Mouse (Mus musculus): Measurements from ENCODE around the gene D330020A13Rik. TPM values are rescaled to one million over a fixed set of nuclear protein-coding genes. Genes with fewer than 3 reads are reported as not detected.

The D330020A13Rik gene
- polyA plus RNA-seq, 1 experiment from 2014 or later, result not detected

GRCm38 (mm10) chr6:120309787-120310186 lies 15.6 kb downstream of the D330020A13Rik start:
- 46% methylated on average over 3 of the region's 3 CpGs for WGBS
- no peak for ATAC-seq (ENCODE audit: low read depth)
- no peak overlapping the region for H3K27ac ChIP-seq (ENCODE audit: low read depth, low read length)

GRCm38 (mm10) chr6:120312443-120312842 lies 18.3 kb downstream of the D330020A13Rik start:
- no peak for ATAC-seq (ENCODE audit: low read depth)
- 82% methylated on average over 5 of the region's 5 CpGs for WGBS
- Histone ChIP-seq H3K27me3 (ENCODE audit: control insufficient read depth, insufficient read depth, low read length) (no peaks in the 10 kb centered on the region), H3K27ac (ENCODE audit: low read depth, low read length) (no peak overlapping the region), H3K9ac (replicated peaks; ENCODE audit: low read depth, low read length) (no peak overlapping the region), H3K4me3 (ENCODE audit: low read depth, low read length) (no peak overlapping the region), H3K4me2 (ENCODE audit: low read depth, low read length) (no peak overlapping the region), H3K4me1 (ENCODE audit: control insufficient read depth, insufficient read depth, low read length) (no peaks in the 10 kb centered on the region), H3K9me3 (ENCODE audit: control insufficient read depth, low read length) (no peaks in the 10 kb centered on the region), H3K36me3 (ENCODE audit: control insufficient read depth, insufficient read depth, low read length) (no peaks in the 10 kb centered on the region)

More at GRCm38 (mm10) chr6:120309787-120310186, 15.6 kb downstream of the D330020A13Rik start:
- H3K4me2 ChIP-seq (ENCODE audit: low read depth, low read length), result no peak overlapping the region
- H3K4me3 ChIP-seq (ENCODE audit: low read depth, low read length), result no peak overlapping the region
- H3K27me3 ChIP-seq (ENCODE audit: control insufficient read depth, insufficient read depth, low read length), result no peaks in the 10 kb centered on the region
- no peaks in the 10 kb centered on the region for H3K36me3 ChIP-seq (ENCODE audit: control insufficient read depth, insufficient read depth, low read length)
- no peaks in the 10 kb centered on the region for H3K9me3 ChIP-seq (ENCODE audit: control insufficient read depth, low read length)
- no peaks in the 10 kb centered on the region for H3K4me1 ChIP-seq (ENCODE audit: control insufficient read depth, insufficient read depth, low read length)
- H3K9ac ChIP-seq (replicated peaks; ENCODE audit: low read depth, low read length), result no peak overlapping the region

- H3K4me3 ChIP-seq (ENCODE audit: low read depth, low read length), result no peak overlapping the region
- no peaks in the 10 kb centered on the region for H3K36me3 ChIP-seq (ENCODE audit: control insufficient read depth, insufficient read depth, low read length)
- 50% methylated on average over 11 of the region's 11 CpGs for WGBS
- ATAC-seq (ENCODE audit: low read depth), result no peak
- no peaks in the 10 kb centered on the region for H3K27me3 ChIP-seq (ENCODE audit: control insufficient read depth, insufficient read depth, low read length)
- H3K4me2 ChIP-seq (ENCODE audit: low read depth, low read length), result no peak overlapping the region
- H3K9ac ChIP-seq (replicated peaks; ENCODE audit: low read depth, low read length), result no peak overlapping the region
- no peaks in the 10 kb centered on the region for H3K4me1 ChIP-seq (ENCODE audit: control insufficient read depth, insufficient read depth, low read length)
- no peak overlapping the region for H3K27ac ChIP-seq (ENCODE audit: low read depth, low read length)
- H3K9me3 ChIP-seq (ENCODE audit: control insufficient read depth, low read length), result no peaks in the 10 kb centered on the region
These were observed 24.3 kb downstream of the D330020A13Rik start for GRCm38 (mm10) chr6:120318303-120318940.

GRCm38 (mm10) chr6:120319129-120319528 lies 25.0 kb downstream of the D330020A13Rik start:
- WGBS, result 91% methylated on average over 9 of the region's 9 CpGs
- no peak overlapping the region for H3K9ac ChIP-seq (replicated peaks; ENCODE audit: low read depth, low read length)
- H3K27ac ChIP-seq (ENCODE audit: low read depth, low read length), result no peak overlapping the region
- no peaks in the 10 kb centered on the region for H3K36me3 ChIP-seq (ENCODE audit: control insufficient read depth, insufficient read depth, low read length)
- no peaks in the 10 kb centered on the region for H3K9me3 ChIP-seq (ENCODE audit: control insufficient read depth, low read length)
- no peak overlapping the region for H3K4me3 ChIP-seq (ENCODE audit: low read depth, low read length)
- no peaks in the 10 kb centered on the region for H3K4me1 ChIP-seq (ENCODE audit: control insufficient read depth, insufficient read depth, low read length)
- ATAC-seq (ENCODE audit: low read depth), result no peak
- no peaks in the 10 kb centered on the region for H3K27me3 ChIP-seq (ENCODE audit: control insufficient read depth, insufficient read depth, low read length)
- no peak overlapping the region for H3K4me2 ChIP-seq (ENCODE audit: low read depth, low read length)

GRCm38 (mm10) chr6:120320369-120320768 lies 26.2 kb downstream of the D330020A13Rik start:
- Histone ChIP-seq H3K4me1 (ENCODE audit: control insufficient read depth, insufficient read depth, low read length) (no peaks in the 10 kb centered on the region), H3K9ac (replicated peaks; ENCODE audit: low read depth, low read length) (no peak overlapping the region), H3K4me2 (ENCODE audit: low read depth, low read length) (no peak overlapping the region), H3K27me3 (ENCODE audit: control insufficient read depth, insufficient read depth, low read length) (no peaks in the 10 kb centered on the region), H3K9me3 (ENCODE audit: control insufficient read depth, low read length) (no peaks in the 10 kb centered on the region), H3K4me3 (ENCODE audit: low read depth, low read length) (no peak overlapping the region), H3K27ac (ENCODE audit: low read depth, low read length) (no peak overlapping the region), H3K36me3 (ENCODE audit: control insufficient read depth, insufficient read depth, low read length) (no peaks in the 10 kb centered on the region)
- ATAC-seq (ENCODE audit: low read depth), result no peak
- 66% methylated on average over 2 of the region's 2 CpGs for WGBS

- Histone ChIP-seq H3K4me3 (ENCODE audit: low read depth, low read length) (no peak overlapping the region), H3K4me2 (ENCODE audit: low read depth, low read length) (no peak overlapping the region), H3K9me3 (ENCODE audit: control insufficient read depth, low read length) (no peaks in the 10 kb centered on the region), H3K27me3 (ENCODE audit: control insufficient read depth, insufficient read depth, low read length) (no peaks in the 10 kb centered on the region), H3K27ac (ENCODE audit: low read depth, low read length) (no peak overlapping the region), H3K9ac (replicated peaks; ENCODE audit: low read depth, low read length) (no peak overlapping the region), H3K36me3 (ENCODE audit: control insufficient read depth, insufficient read depth, low read length) (no peaks in the 10 kb centered on the region), H3K4me1 (ENCODE audit: control insufficient read depth, insufficient read depth, low read length) (no peaks in the 10 kb centered on the region)
- WGBS, result 33% methylated on average over 6 of the region's 6 CpGs
- ATAC-seq (ENCODE audit: low read depth), result no peak
These were observed 30.2 kb downstream of the D330020A13Rik start for GRCm38 (mm10) chr6:120324295-120324927.

GRCm38 (mm10) chr6:120332351-120332750 lies 38.2 kb downstream of the D330020A13Rik start:
- Histone ChIP-seq H3K27me3 (ENCODE audit: control insufficient read depth, insufficient read depth, low read length) (no peaks in the 10 kb centered on the region), H3K27ac (ENCODE audit: low read depth, low read length) (no peak overlapping the region), H3K36me3 (ENCODE audit: control insufficient read depth, insufficient read depth, low read length) (0 out of 2 replicates have a peak, but pooled peaks cover 4% of the 10 kb centered on the region), H3K9ac (replicated peaks; ENCODE audit: low read depth, low read length) (no peak overlapping the region), H3K9me3 (ENCODE audit: control insufficient read depth, low read length) (no peaks in the 10 kb centered on the region), H3K4me3 (ENCODE audit: low read depth, low read length) (no peak overlapping the region), H3K4me1 (ENCODE audit: control insufficient read depth, insufficient read depth, low read length) (no peaks in the 10 kb centered on the region), H3K4me2 (ENCODE audit: low read depth, low read length) (no peak overlapping the region)
- no peak for ATAC-seq (ENCODE audit: low read depth)
- WGBS, result 86% methylated on average over 2 of the region's 2 CpGs

GRCm38 (mm10) chr6:120343992-120344391 lies 49.8 kb downstream of the D330020A13Rik start:
- WGBS, result 65% methylated on average over 1 of the region's 1 CpGs
- no peak overlapping the region for H3K4me3 ChIP-seq (ENCODE audit: low read depth, low read length)
- ATAC-seq (ENCODE audit: low read depth), result no peak
- H3K27me3 ChIP-seq (ENCODE audit: control insufficient read depth, insufficient read depth, low read length), result no peaks in the 10 kb centered on the region
- H3K9ac ChIP-seq (replicated peaks; ENCODE audit: low read depth, low read length), result no peak overlapping the region
- no peaks in the 10 kb centered on the region for H3K9me3 ChIP-seq (ENCODE audit: control insufficient read depth, low read length)
- no peak overlapping the region for H3K4me2 ChIP-seq (ENCODE audit: low read depth, low read length)
- H3K4me1 ChIP-seq (ENCODE audit: control insufficient read depth, insufficient read depth, low read length), result no peaks in the 10 kb centered on the region
- no peaks in the 10 kb centered on the region; the same call in 1 of the 2 replicates for H3K36me3 ChIP-seq (ENCODE audit: control insufficient read depth, insufficient read depth, low read length)
- no peak overlapping the region for H3K27ac ChIP-seq (ENCODE audit: low read depth, low read length)
